Mouse (Mus musculus) stomach, embryonic 16.5 days (tissue): Measurements from ENCODE around the gene Neurog1. TPM values are rescaled to one million over a fixed set of nuclear protein-coding genes. Genes with fewer than 3 reads are reported as not detected.

Source experiments
- ATAC-seq: fragments of 200-750 bp; cut with Nextera tagmentation; 2 replicates; pipeline ENCODE4 v1.8.0; 2017; ENCODE audit warnings: moderate number of reproducible peaks, moderate TSS enrichment; ENCODE audit not compliant: insufficient read depth, low FRiP score
- H3K27ac ChIP-seq: fragments of 300-500 bp; sonication (generic); 2 replicates; pipeline ENCODE4 v1.5.1; 2014; ENCODE audit warnings: low read length
- H3K27me3 ChIP-seq: fragments of 300-500 bp; sonication (generic); 2 replicates; pipeline ENCODE4 v1.6.1; 2014; ENCODE audit warnings: low read length, control low read depth, mixed read lengths; ENCODE audit not compliant: control insufficient read depth, insufficient read depth
- H3K36me3 ChIP-seq: fragments of 300-500 bp; sonication (generic); 2 replicates; pipeline ENCODE4 v1.6.1; 2014; ENCODE audit warnings: low read length; ENCODE audit not compliant: control insufficient read depth, insufficient read depth
- H3K4me1 ChIP-seq: fragments of 300-500 bp; sonication (generic); 2 replicates; pipeline ENCODE4 v1.6.1; 2014; ENCODE audit warnings: low read length, control low read depth, mixed read lengths; ENCODE audit not compliant: control insufficient read depth, insufficient read depth
- H3K4me2 ChIP-seq: fragments of 300-500 bp; sonication (generic); 2 replicates; pipeline ENCODE4 v1.6.1; 2014; ENCODE audit warnings: low read depth, low read length, mixed read lengths
- H3K4me3 ChIP-seq: fragments of 300-500 bp; sonication (generic); replicated peaks from 2 replicates; pipeline ENCODE4 v1.5.1; 2014; ENCODE audit warnings: mild to moderate bottlenecking, low read length
- H3K9ac ChIP-seq: fragments of 300-500 bp; sonication (generic); 2 replicates; pipeline ENCODE4 v1.6.1; 2014; ENCODE audit warnings: low read length
- H3K9me3 ChIP-seq: fragments of 300-500 bp; sonication (generic); replicated peaks from 2 replicates; pipeline ENCODE4 v1.6.1; 2016; ENCODE audit warnings: low read length, control low read depth; ENCODE audit not compliant: control insufficient read depth
- WGBS: fragments of 180-500 bp; shearing (Covaris S2); extraction: QIAGEN DNeasy Blood & Tissue Kit; methylation state at CpG from one replicate; pipeline ENCODE4 v1.1.7; 2014; 5-methylcytosine and 5-hydroxymethylcytosine counted together
- polyA plus RNA-seq: library from polyadenylated mRNA; unstranded; fragments of >200 nt; fragmentation: Nextera tagmentation; extraction: Ambion mirVana; gene quantifications from 2 replicates; pipeline ENCODE4 v1.2.1, GENCODE M21; 2015

Gene Neurog1
- polyA plus RNA-seq: not detected in 2 replicates

- H3K4me3 ChIP-seq: peak within 1 kb of the TSS; percentile 37
- peaks cover 4% of the 10 kb centered on the region; the same call in 1 of the 2 replicates for H3K4me1 ChIP-seq
- H3K27ac ChIP-seq: no peak within 1 kb of the TSS
- H3K36me3 ChIP-seq: no peaks in the 10 kb centered on the region
- peak; percentile 37; the same call in 1 of the 2 replicates for ATAC-seq
- H3K27me3 ChIP-seq: peaks cover 98% of the 10 kb centered on the region
- H3K4me2 ChIP-seq: peak within 1 kb of the TSS; percentile 53
- H3K9ac ChIP-seq: peak within 1 kb of the TSS; percentile 16; the same call in 1 of the 2 replicates
- WGBS: under 1% methylated on average over 64 of the region's 65 CpGs
- no peaks in the 10 kb centered on the region for H3K9me3 ChIP-seq
Measured at GRCm38 (mm10) chr13:56251924-56252619, at the start of gene Neurog1. Gene Neurog1, minus strand, starts transcription at chr13:56252163.

GRCm38 (mm10) chr13:56299336-56299735 lies 47.4 kb upstream of the Neurog1 start:
- Histone ChIP-seq H3K9me3 (no peaks in the 10 kb centered on the region; the same call in 1 of the 2 replicates), H3K4me1 (peaks cover 7% of the 10 kb centered on the region), H3K27me3 (peaks cover 46% of the 10 kb centered on the region), H3K4me2 (no peak overlapping the region), H3K9ac (no peak overlapping the region), H3K4me3 (no peak overlapping the region), H3K27ac (no peak overlapping the region), H3K36me3 (no peaks in the 10 kb centered on the region)
- 94% methylated on average over 11 of the region's 11 CpGs for WGBS
- no peak for ATAC-seq

- Histone ChIP-seq H3K9ac (peak overlapping the region; percentile 69; the same call in 1 of the 2 replicates), H3K27me3 (peaks cover 67% of the 10 kb centered on the region), H3K4me1 (peaks cover 7% of the 10 kb centered on the region), H3K4me3 (peak overlapping the region; percentile 52), H3K27ac (no peak overlapping the region), H3K36me3 (no peaks in the 10 kb centered on the region), H3K9me3 (no peaks in the 10 kb centered on the region; the same call in 1 of the 2 replicates), H3K4me2 (peak overlapping the region; percentile 79)
- WGBS: 11% methylated on average over 8 of the region's 8 CpGs
- ATAC-seq: no peak
Measured at GRCm38 (mm10) chr13:56296659-56297020, 44.7 kb upstream of the Neurog1 start.

- Histone ChIP-seq H3K36me3 (no peaks in the 10 kb centered on the region), H3K4me2 (peak within 1 kb of the TSS; percentile 79), H3K9me3 (no peaks in the 10 kb centered on the region; the same call in 1 of the 2 replicates), H3K9ac (peak within 1 kb of the TSS; percentile 69), H3K27ac (no peak within 1 kb of the TSS), H3K4me1 (peaks cover 7% of the 10 kb centered on the region), H3K27me3 (peaks cover 67% of the 10 kb centered on the region), H3K4me3 (peak within 1 kb of the TSS; percentile 52)
- under 1% methylated on average over 76 of the region's 76 CpGs for WGBS
- ATAC-seq: peak; percentile 37; the same call in 1 of the 2 replicates
Measured at GRCm38 (mm10) chr13:56295943-56296658, 44.1 kb upstream of the Neurog1 start, which contains the start of gene Cxcl14. Gene Cxcl14, minus strand, starts transcription at chr13:56296551.

GRCm38 (mm10) chr13:56295586-56295942 lies 43.6 kb upstream of the Neurog1 start:
- peak overlapping the region; percentile 52 for H3K4me3 ChIP-seq
- H3K4me2 ChIP-seq: peak overlapping the region; percentile 79
- no peaks in the 10 kb centered on the region; the same call in 1 of the 2 replicates for H3K9me3 ChIP-seq
- H3K9ac ChIP-seq: peak overlapping the region; percentile 69
- no peaks in the 10 kb centered on the region for H3K36me3 ChIP-seq
- no peak for ATAC-seq
- peaks cover 67% of the 10 kb centered on the region for H3K27me3 ChIP-seq
- peaks cover 7% of the 10 kb centered on the region for H3K4me1 ChIP-seq
- 8% methylated on average over 13 of the region's 13 CpGs for WGBS
- H3K27ac ChIP-seq: no peak overlapping the region

- WGBS: 21% methylated on average over 10 of the region's 10 CpGs
- no peak for ATAC-seq
- peaks cover 67% of the 10 kb centered on the region for H3K27me3 ChIP-seq
- no peaks in the 10 kb centered on the region; the same call in 1 of the 2 replicates for H3K9me3 ChIP-seq
- 0 out of 2 replicates have a peak overlapping the region, but pooled peaks have one; percentile 5 for H3K9ac ChIP-seq
- H3K27ac ChIP-seq: no peak overlapping the region
- no peaks in the 10 kb centered on the region for H3K36me3 ChIP-seq
- H3K4me1 ChIP-seq: peaks cover 7% of the 10 kb centered on the region
- H3K4me3 ChIP-seq: peak overlapping the region; percentile 52; the same call in 1 of the 2 replicates
- peak overlapping the region; percentile 79; the same call in 1 of the 2 replicates for H3K4me2 ChIP-seq
Measured at GRCm38 (mm10) chr13:56294908-56295307, 42.9 kb upstream of the Neurog1 start.

GRCm38 (mm10) chr13:56289998-56290397 lies 38.0 kb upstream of the Neurog1 start:
- Histone ChIP-seq H3K4me2 (no peak overlapping the region), H3K4me1 (no peaks in the 10 kb centered on the region), H3K9ac (no peak overlapping the region), H3K4me3 (no peak overlapping the region), H3K9me3 (no peaks in the 10 kb centered on the region), H3K27ac (no peak overlapping the region), H3K27me3 (peaks cover 26% of the 10 kb centered on the region), H3K36me3 (no peaks in the 10 kb centered on the region)
- no peak for ATAC-seq
- WGBS: 79% methylated on average over 6 of the region's 6 CpGs

GRCm38 (mm10) chr13:56289261-56289660 lies 37.3 kb upstream of the Neurog1 start:
- Histone ChIP-seq H3K9me3 (no peaks in the 10 kb centered on the region), H3K4me1 (no peaks in the 10 kb centered on the region), H3K4me3 (no peak overlapping the region), H3K9ac (no peak overlapping the region), H3K36me3 (no peaks in the 10 kb centered on the region), H3K27ac (no peak overlapping the region), H3K4me2 (no peak overlapping the region), H3K27me3 (peaks cover 20% of the 10 kb centered on the region)
- ATAC-seq: no peak
- WGBS: 63% methylated on average over 11 of the region's 11 CpGs

- Histone ChIP-seq H3K4me1 (no peaks in the 10 kb centered on the region), H3K4me2 (no peak overlapping the region), H3K4me3 (no peak overlapping the region), H3K27me3 (peaks cover 14% of the 10 kb centered on the region), H3K9ac (no peak overlapping the region), H3K36me3 (no peaks in the 10 kb centered on the region), H3K9me3 (no peaks in the 10 kb centered on the region), H3K27ac (no peak overlapping the region)
- no peak for ATAC-seq
- 40% methylated on average over 4 of the region's 4 CpGs for WGBS
Measured at GRCm38 (mm10) chr13:56288601-56289000, 36.6 kb upstream of the Neurog1 start.
